Mouse (Mus musculus): ENCODE measurements at regions not wholly inside any gene's neighbourhood (a gene's known extent, or its start where the extent isn't known, plus 50 kb on each side); places are given as distances from the start of the nearest gene placed in this dataset.

GRCm38 (mm10) chr8:8907478-8908165 is 217.3 kb upstream of the Arglu1 start:
- TF ChIP-seq CTCF (IDR thresholded peaks at IDR 0.05) (no peak), POLR2A (IDR thresholded peaks at IDR 0.05; ENCODE audit: insufficient read depth, low read depth, low read length) (no peak), EP300 (IDR thresholded peaks at IDR 0.05; ENCODE audit: insufficient read depth, low read depth, low read length) (no peak)

Measured in heart, adult 2 months (tissue).